Mouse (Mus musculus): ENCODE data around the gene Siae.

DNA sequence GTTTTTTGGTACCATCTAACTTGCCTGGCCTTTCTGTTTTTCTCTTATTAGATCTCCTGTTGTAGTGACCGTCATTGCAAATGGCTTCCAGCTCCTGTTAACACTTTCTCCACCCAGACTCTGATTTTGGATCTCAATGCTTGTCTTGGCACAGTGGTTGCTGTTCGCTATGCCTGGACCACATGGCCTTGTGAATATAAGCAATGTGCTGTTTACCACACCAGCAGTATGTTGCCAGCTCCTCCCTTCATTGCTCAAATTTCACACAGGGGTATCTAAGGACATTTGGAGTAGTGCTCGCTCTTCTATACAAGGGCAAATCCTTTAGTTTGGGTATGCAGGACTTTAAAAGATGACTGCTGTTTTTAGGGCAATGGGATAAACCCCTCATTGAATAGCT is 90.7 kb downstream of the Siae start:
- TF ChIP-seq POLR2A (IDR thresholded peaks at IDR 0.05; ENCODE audit: low read depth, low read length) = no peak
- no peak for TF ChIP-seq CTCF (IDR thresholded peaks at IDR 0.05; ENCODE audit: extremely low read depth, insufficient read length, insufficient replicate concordance, low read depth, low read length)
